Mouse (Mus musculus) adrenal gland, postnatal 10 days (tissue): Measurements from ENCODE around the gene Cfap73. TPM values are rescaled to one million over a fixed set of nuclear protein-coding genes. Genes with fewer than 3 reads are reported as not detected.

ENCODE experiments used
- DNase-seq: peaks from one replicate; pipeline ENCODE4 v3.0.0; 2021; ENCODE audit warnings: mixed read lengths
- long read RNA-seq, 2 experiments: library from polyadenylated mRNA; stranded (forward); transcript quantifications; one replicate each; pipeline ENCODE4 v2.0.0; 2021
- total RNA-seq, 2 experiments: library from RNA; stranded (reverse); gene quantifications; 2 replicates each; pipeline ENCODE4 v1.2.3; 2021

Gene Cfap73
- total RNA-seq = under 1 TPM in 1 of 2 experiments, not detected in 1; 0.42 TPM
- long read RNA-seq, experiment 1, partial matches to known transcripts = 0 of 1 reads
- long read RNA-seq, experiment 1, other reads (novel, unspliced or antisense) = 1 of 1 reads
- long read RNA-seq, experiment 2, partial matches to known transcripts = 1 of 2 reads
- long read RNA-seq, experiment 2, other reads (novel, unspliced or antisense) = 1 of 2 reads

DNA sequence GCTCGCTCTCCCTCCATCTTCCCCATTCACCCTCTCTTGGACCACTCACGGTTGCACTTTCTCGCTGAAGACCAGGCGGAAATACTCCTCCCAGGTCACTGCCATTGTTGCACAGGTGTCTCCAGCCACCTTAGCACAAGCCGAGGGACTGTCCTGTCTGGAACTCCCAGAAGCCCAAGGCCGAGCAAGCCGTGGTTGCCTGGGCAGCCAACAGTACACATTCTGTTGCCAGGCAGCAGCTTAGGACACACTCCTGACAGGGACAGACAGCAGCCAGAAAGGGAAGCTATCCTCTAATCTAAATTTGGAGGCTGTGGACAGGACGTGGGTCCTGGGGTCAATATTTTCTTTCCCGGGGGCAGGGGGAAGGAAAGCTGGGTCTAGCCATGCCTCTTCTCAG, at the start of gene Cfap73:
Gene Cfap73, minus strand, starts transcription at position 105 of the 400 bp plus-strand sequence.
- peak; percentile 67 for DNase-seq

- no peak for DNase-seq
Measured at GRCm38 (mm10) chr5:120682982-120683771, 49.1 kb upstream of the Cfap73 start.

DNA sequence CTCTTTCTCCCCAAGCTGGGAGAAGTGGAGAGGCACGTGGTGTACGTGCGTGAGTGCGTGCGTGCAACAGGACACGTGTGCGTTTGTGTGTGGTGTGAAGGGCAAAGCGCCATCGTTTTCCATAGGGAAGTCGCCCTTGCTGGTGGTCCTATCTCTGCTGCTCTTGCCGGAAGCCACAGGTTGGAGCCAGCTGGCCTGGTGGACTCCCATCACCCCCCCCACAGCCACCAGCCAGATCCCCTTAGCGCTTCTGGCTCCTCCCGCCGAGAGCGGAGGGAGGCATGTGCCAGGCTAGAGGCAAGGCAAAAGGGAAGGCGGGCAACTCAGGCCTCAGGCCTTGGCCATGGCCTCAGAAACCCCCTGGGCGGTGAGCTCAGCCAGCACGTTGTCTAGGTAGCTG, 46.9 kb upstream of the Cfap73 start:
- no peak for DNase-seq

GRCm38 (mm10) chr5:120679676-120680555, 45.9 kb upstream of the Cfap73 start:
- DNase-seq = peak; percentile 87

DNA sequence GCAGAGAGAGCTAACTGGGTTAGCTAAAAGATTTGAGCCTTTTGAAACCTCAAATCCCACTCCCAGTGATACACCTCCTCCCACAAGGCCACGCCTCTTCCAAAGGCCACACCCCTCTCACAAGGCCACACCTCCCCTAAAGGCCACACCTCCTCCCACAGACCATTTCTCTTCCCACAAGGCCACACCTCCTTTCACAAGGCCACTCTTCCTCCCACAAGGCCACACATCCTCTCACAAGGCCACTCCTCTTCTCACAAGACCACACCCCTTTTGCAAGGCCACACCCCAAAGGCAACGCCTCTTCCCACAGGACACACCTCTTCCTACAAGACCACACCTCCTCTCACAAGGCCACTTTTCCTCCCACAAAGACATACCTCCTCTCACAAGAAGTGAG, 43.5 kb upstream of the Cfap73 start:
- peak; percentile 28 for DNase-seq

GRCm38 (mm10) chr5:120674229-120675145, 40.5 kb upstream of the Cfap73 start:
- no peak for DNase-seq

DNA sequence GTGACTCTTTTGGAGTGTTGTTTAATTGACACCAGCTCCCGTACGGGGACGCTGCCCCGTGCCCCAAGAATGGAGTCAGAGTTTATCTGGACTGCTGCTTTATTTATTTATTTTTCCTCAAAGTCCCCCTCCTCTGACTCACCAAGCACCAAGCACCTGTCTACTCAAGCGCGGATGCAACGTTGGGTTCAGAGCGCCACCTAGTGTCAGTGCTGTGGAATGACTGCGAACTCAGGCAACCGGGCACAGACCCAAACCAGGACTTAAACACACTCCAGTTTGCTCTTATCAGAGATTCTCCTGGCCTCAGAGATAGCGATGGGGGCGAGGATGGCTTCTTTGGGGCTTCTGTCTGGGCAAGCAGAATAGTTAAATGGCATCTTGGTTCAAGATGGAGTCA, 39.6 kb upstream of the Cfap73 start:
- peak; percentile 78 for DNase-seq

GRCm38 (mm10) chr5:120671865-120672264, 37.8 kb upstream of the Cfap73 start:
- no peak for DNase-seq

DNA sequence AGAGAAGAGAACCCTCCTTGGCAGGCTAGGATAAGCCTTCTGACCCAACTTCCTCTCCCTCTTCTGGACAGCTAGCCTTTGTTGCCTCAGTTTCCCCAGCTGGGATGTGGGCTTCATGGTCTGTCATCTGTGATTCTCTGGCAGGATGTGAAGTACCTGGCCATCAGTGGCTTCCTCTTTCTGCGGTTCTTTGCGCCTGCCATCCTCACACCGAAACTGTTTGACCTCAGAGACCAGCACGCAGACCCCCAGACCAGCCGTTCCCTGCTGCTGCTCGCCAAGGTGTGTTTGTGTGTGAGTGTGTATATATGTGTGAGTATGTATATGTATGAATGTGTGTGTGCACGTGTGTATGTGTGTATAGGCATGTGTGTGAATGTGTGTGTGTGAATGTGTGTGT, 36.1 kb upstream of the Cfap73 start:
- no peak for DNase-seq

- no peak for DNase-seq
Measured at GRCm38 (mm10) chr5:120668761-120669160, 34.7 kb upstream of the Cfap73 start.

DNA sequence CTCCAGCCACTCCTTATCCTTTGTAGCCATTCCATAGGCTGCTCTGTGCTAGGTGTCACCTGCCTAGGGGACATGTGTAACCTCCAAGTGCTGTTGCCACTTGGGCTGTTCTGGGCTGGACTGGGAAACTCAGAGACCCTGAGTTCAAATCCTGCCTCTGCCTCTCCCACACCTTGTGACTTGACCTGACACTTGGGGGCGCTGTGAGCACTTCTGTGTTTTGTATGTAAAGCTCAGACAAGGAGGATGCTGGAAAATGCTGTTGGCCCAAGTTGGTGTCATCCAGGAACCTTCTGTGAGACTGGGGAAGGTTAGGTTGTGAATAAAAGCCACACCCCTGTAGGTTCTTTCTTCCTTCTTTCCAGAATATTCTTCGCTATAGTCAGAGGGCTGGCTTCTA, 30.9 kb upstream of the Cfap73 start:
- no peak for DNase-seq

DNA sequence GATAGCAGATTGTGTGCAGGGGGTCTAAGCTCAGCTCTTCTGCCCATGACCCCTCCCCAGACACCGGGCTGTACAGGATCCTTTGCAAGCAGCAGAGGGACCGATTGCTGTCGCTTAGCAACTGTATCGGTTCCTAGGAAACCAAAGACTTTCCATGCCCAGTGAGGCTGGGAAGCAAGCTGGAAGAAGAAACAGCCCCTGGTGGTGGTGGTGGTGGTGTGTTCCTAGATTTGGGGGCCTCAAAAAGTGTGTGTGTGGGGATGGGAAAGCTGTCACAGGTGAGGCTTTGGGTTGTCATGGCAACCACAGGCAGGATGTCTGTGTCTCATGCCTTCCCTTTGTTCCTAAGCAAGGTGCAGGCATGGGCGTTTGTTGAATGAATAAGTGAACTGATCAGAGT, 26.8 kb upstream of the Cfap73 start:
- no peak for DNase-seq

GRCm38 (mm10) chr5:120656281-120656751, 22.3 kb upstream of the Cfap73 start:
- no peak for DNase-seq

DNA sequence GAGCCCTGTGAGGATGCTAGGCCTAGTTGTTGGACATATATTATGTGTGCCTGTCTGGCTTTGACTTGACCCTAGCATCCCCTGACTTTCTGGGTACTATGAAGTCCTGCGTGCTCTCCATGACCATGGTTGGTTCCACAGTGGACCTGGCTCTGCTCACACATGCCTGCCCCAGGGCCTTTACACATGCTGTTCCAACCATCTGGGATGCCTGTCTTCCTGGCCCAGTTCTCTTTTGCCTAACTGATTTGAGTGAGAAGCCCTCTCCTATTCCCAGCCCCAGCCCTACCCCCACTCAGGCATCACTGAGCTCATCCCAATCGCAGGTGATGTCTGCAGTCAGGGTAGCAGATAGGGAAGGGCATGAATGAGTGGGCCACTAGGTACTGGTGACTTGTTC, 19.8 kb upstream of the Cfap73 start:
- no peak for DNase-seq

- no peak for DNase-seq
Measured at GRCm38 (mm10) chr5:120652915-120653701, 19.1 kb upstream of the Cfap73 start.

- DNase-seq = no peak
Measured at GRCm38 (mm10) chr5:120651230-120651629, 17.2 kb upstream of the Cfap73 start.

DNA sequence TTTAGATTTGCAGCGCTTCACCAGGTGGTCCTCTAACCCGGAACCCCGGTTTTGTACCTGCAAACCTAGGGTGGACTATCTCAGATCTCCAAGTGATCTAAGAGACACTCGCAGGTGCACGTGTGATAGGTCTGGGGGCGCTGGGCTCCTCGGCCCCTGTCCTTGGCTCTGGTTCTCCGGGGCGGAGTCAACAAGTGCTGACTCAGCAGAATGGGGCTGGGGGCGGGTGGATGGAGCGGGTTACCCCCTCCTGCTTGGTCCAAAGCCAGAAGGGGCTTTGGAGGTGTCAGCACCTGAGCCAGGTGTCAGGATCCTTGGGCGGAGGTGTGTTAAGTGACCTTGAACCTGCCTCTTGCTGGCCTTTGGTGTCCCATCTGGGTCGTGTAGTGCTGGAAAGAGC, 15.9 kb upstream of the Cfap73 start:
- DNase-seq = no peak

- DNase-seq = no peak
Measured at GRCm38 (mm10) chr5:120649374-120649933, 15.4 kb upstream of the Cfap73 start.

DNA sequence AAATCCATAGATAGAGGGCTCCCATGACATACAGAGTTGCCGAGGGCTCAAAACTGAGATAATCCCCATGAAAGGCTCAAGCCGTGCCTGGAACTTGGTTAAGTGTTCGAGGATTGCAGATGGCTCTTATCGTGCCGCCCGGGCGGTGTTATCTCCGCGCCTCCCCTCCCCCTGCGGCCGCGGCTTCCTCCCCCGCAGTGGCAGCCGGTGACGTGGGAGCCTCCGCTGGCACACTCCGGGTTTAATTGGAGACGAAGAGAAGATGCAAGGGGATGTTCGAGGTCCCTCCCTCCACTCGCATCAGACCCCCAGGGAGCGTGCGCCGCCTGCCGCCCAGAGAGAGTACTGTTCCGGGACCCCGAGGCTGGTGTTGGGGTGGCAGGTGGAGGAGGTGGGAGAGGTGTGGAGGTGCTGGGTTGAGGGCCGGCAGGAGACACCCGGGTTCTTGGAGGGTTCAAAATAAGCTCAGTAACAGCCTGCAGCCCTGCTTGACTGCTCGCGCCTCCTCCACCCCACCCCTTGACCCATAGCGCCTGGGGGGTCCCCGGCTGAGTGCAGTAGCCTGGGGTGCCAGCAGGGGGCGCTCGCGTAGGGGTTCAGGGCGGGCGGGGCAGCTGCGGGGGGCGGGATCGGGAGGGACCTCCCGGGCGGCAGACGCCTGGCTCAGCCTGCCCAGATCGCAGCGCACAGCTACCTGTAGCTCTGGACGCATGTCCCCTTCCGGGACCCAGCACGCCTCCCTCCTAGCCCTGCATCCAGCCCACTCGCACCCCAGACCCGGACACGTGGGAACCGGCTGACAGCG, 14.7 kb upstream of the Cfap73 start, which contains the start of gene Rasal1:
Gene Rasal1, plus strand, starts transcription at position 244 of the 805 bp plus-strand sequence.
- peak; percentile 82 for DNase-seq
